Mouse (Mus musculus): ENCODE measurements at regions not wholly inside any gene's neighbourhood (a gene's known extent, or its start where the extent isn't known, plus 50 kb on each side); places are given as distances from the start of the nearest gene placed in this dataset.
A peak's percentile ranks its signal among the peaks of the same experiment; 100 is the strongest.

GRCm38 (mm10) chrX:99605084-99605824 is 134.2 kb upstream of the Pja1 start:
- Histone ChIP-seq H3K27ac (ENCODE audit: low read depth, low read length) (no peak overlapping the region), H3K27me3 (replicated peaks; ENCODE audit: control insufficient read depth, insufficient read depth, low read length) (0 out of 2 replicates have a peak, but pooled peaks cover 2% of the 10 kb centered on the region), H3K4me3 (ENCODE audit: low read depth, low read length) (no peak overlapping the region), H3K9me3 (replicated peaks; ENCODE audit: control insufficient read depth, low read length) (no peaks in the 10 kb centered on the region), H3K36me3 (ENCODE audit: control insufficient read depth, insufficient read depth, low read length) (no peaks in the 10 kb centered on the region), H3K4me2 (ENCODE audit: low read length) (no peak overlapping the region), H3K4me1 (ENCODE audit: control insufficient read depth, insufficient read depth, low read length) (no peaks in the 10 kb centered on the region; the same call in 1 of the 2 replicates), H3K9ac (ENCODE audit: low read length) (no peak overlapping the region)
- ATAC-seq, result no peak
- WGBS, result 71% methylated on average over 10 of the region's 10 CpGs
- no peak for DNase-seq (ENCODE audit: low spot score)

GRCm38 (mm10) chrX:99603714-99604113 is 132.6 kb upstream of the Pja1 start:
- no peaks in the 10 kb centered on the region for H3K36me3 ChIP-seq (ENCODE audit: control insufficient read depth, insufficient read depth, low read length)
- H3K9me3 ChIP-seq (replicated peaks; ENCODE audit: control insufficient read depth, low read length), result no peaks in the 10 kb centered on the region
- 0 out of 2 replicates have a peak, but pooled peaks cover 2% of the 10 kb centered on the region for H3K27me3 ChIP-seq (replicated peaks; ENCODE audit: control insufficient read depth, insufficient read depth, low read length)
- ATAC-seq (no peak), DNase-seq (ENCODE audit: low spot score) (no peak)
- no peak overlapping the region for H3K27ac ChIP-seq (ENCODE audit: low read depth, low read length)
- WGBS, result 82% methylated on average over 6 of the region's 6 CpGs
- H3K4me3 ChIP-seq (ENCODE audit: low read depth, low read length), result no peak overlapping the region
- H3K4me1 ChIP-seq (ENCODE audit: control insufficient read depth, insufficient read depth, low read length), result no peaks in the 10 kb centered on the region; the same call in 1 of the 2 replicates
- H3K4me2 ChIP-seq (ENCODE audit: low read length), result no peak overlapping the region
- H3K9ac ChIP-seq (ENCODE audit: low read length), result no peak overlapping the region

DNA sequence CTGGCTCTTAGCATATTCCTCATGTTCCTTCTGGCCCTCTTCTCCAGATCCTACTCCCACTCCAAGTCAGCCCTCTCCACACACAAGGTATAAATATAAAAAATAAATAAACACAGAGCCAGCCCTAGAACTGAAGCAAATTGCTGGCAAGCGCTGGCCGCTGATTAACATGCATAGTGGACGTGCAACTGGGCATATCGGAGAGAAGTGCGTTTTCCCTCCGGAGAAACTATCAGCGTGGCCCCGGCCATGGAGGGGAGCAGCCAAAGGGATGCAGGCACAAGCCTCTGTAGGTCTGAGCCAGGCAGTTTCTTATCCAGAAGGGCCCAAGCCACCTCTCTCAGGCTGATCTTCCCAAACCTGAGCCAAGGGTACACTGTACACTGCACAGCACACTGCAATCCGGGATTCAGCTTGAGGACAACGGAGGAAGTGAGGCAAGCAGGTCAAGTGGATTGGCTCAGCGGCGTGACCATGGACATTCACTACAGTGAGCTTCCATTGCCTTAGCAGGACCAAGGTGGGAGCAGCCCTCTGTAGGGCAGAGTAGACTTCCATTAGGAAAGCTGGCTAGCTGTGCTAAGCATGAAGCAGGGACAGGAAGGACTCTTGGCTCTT is 131.3 kb upstream of the Pja1 start:
- Histone ChIP-seq H3K9me3 (replicated peaks; ENCODE audit: control insufficient read depth, low read length) (no peaks in the 10 kb centered on the region), H3K4me3 (ENCODE audit: low read depth, low read length) (no peak overlapping the region), H3K4me2 (ENCODE audit: low read length) (no peak overlapping the region), H3K4me1 (ENCODE audit: control insufficient read depth, insufficient read depth, low read length) (no peaks in the 10 kb centered on the region), H3K27ac (ENCODE audit: low read depth, low read length) (no peak overlapping the region), H3K27me3 (replicated peaks; ENCODE audit: control insufficient read depth, insufficient read depth, low read length) (0 out of 2 replicates have a peak, but pooled peaks cover 2% of the 10 kb centered on the region), H3K36me3 (ENCODE audit: control insufficient read depth, insufficient read depth, low read length) (no peaks in the 10 kb centered on the region), H3K9ac (ENCODE audit: low read length) (no peak overlapping the region)
- WGBS, result 85% methylated on average over 12 of the region's 12 CpGs
- ATAC-seq (no peak), DNase-seq (ENCODE audit: low spot score) (no peak)

DNA sequence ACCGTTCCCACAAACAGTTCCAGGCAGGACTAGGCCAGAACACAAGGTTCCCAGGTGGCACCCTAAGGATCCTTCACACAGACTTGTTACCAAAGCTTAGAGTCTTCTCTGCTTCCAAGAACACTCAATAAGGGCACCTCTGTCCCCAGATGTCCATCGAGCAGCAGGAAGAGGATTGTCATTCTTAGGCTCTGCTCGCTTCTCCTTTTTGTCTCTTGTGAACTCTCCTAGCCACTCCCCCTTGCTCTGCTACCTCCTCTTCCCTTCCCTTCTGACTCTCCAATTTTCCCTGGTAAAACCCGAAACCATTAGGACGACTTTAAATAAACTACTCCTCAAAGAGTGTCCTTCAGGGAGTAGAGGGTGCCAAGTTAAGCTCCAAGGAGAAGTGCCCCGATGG is 124.4 kb upstream of the Pja1 start:
- no peak overlapping the region for H3K9ac ChIP-seq (ENCODE audit: low read length)
- no peak overlapping the region for H3K4me3 ChIP-seq (ENCODE audit: low read depth, low read length)
- no peak overlapping the region for H3K4me2 ChIP-seq (ENCODE audit: low read length)
- 82% methylated on average over 6 of the region's 6 CpGs for WGBS
- H3K4me1 ChIP-seq (ENCODE audit: control insufficient read depth, insufficient read depth, low read length), result no peaks in the 10 kb centered on the region
- H3K9me3 ChIP-seq (replicated peaks; ENCODE audit: control insufficient read depth, low read length), result no peaks in the 10 kb centered on the region
- DNase-seq (ENCODE audit: low spot score) (no peak), ATAC-seq (no peak)
- H3K27ac ChIP-seq (ENCODE audit: low read depth, low read length), result no peak overlapping the region
- 0 out of 2 replicates have a peak, but pooled peaks cover 4% of the 10 kb centered on the region for H3K27me3 ChIP-seq (replicated peaks; ENCODE audit: control insufficient read depth, insufficient read depth, low read length)
- no peaks in the 10 kb centered on the region for H3K36me3 ChIP-seq (ENCODE audit: control insufficient read depth, insufficient read depth, low read length)

- Histone ChIP-seq H3K4me3 (ENCODE audit: low read depth, low read length) (no peak overlapping the region), H3K4me1 (ENCODE audit: control insufficient read depth, insufficient read depth, low read length) (no peaks in the 10 kb centered on the region), H3K27me3 (replicated peaks; ENCODE audit: control insufficient read depth, insufficient read depth, low read length) (0 out of 2 replicates have a peak, but pooled peaks cover 4% of the 10 kb centered on the region), H3K36me3 (ENCODE audit: control insufficient read depth, insufficient read depth, low read length) (no peaks in the 10 kb centered on the region), H3K9me3 (replicated peaks; ENCODE audit: control insufficient read depth, low read length) (no peaks in the 10 kb centered on the region), H3K27ac (ENCODE audit: low read depth, low read length) (no peak overlapping the region), H3K9ac (ENCODE audit: low read length) (no peak overlapping the region), H3K4me2 (ENCODE audit: low read length) (no peak overlapping the region)
- ATAC-seq (peak; percentile 57), DNase-seq (ENCODE audit: low spot score) (peak; percentile 44)
- 28% methylated on average over 20 of the region's 28 CpGs for WGBS
Measured at GRCm38 (mm10) chrX:99593872-99594487, 122.9 kb upstream of the Pja1 start.

GRCm38 (mm10) chrX:99592980-99593379 is 121.9 kb upstream of the Pja1 start:
- Histone ChIP-seq H3K27me3 (replicated peaks; ENCODE audit: control insufficient read depth, insufficient read depth, low read length) (0 out of 2 replicates have a peak, but pooled peaks cover 4% of the 10 kb centered on the region), H3K4me2 (ENCODE audit: low read length) (no peak overlapping the region), H3K4me1 (ENCODE audit: control insufficient read depth, insufficient read depth, low read length) (no peaks in the 10 kb centered on the region), H3K27ac (ENCODE audit: low read depth, low read length) (no peak overlapping the region), H3K4me3 (ENCODE audit: low read depth, low read length) (no peak overlapping the region), H3K9me3 (replicated peaks; ENCODE audit: control insufficient read depth, low read length) (no peaks in the 10 kb centered on the region), H3K36me3 (ENCODE audit: control insufficient read depth, insufficient read depth, low read length) (no peaks in the 10 kb centered on the region), H3K9ac (ENCODE audit: low read length) (peak overlapping the region; percentile 8; the same call in 1 of the 2 replicates)
- ATAC-seq, result peak; percentile 43; the same call in 1 of the 2 replicates
- 52% methylated on average over 11 of the region's 11 CpGs for WGBS
- no peak for DNase-seq (ENCODE audit: low spot score)

DNA sequence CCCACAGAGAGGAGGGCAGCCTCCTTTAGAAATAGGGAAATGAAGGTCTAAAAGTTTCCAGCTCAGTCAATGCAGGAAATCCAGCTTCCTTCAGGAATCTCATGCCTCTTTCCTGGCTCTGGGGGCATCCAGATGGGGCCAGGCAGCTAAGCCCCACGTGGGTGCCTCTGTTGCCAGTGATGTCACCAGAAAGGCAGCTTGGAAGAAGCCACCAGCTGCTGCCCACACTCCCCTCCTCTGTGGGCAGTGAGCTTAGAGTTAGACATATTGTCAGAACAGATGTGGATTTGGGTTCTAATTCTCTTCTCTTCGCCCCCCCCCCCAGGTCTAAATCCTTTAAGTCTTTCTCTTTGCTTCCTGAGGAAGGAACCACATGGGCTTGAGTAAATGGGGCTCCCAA is 116.2 kb upstream of the Pja1 start:
- ATAC-seq, result no peak
- 24% methylated on average over 2 of the region's 2 CpGs for WGBS
- Histone ChIP-seq H3K4me3 (ENCODE audit: low read depth, low read length) (no peak overlapping the region), H3K9me3 (replicated peaks; ENCODE audit: control insufficient read depth, low read length) (no peaks in the 10 kb centered on the region), H3K36me3 (ENCODE audit: control insufficient read depth, insufficient read depth, low read length) (no peaks in the 10 kb centered on the region), H3K4me2 (ENCODE audit: low read length) (no peak overlapping the region), H3K27me3 (replicated peaks; ENCODE audit: control insufficient read depth, insufficient read depth, low read length) (no peaks in the 10 kb centered on the region), H3K4me1 (ENCODE audit: control insufficient read depth, insufficient read depth, low read length) (no peaks in the 10 kb centered on the region), H3K27ac (ENCODE audit: low read depth, low read length) (no peak overlapping the region), H3K9ac (ENCODE audit: low read length) (no peak overlapping the region)
- DNase-seq (ENCODE audit: low spot score), result peak; percentile 35

GRCm38 (mm10) chrX:99586282-99586681 is 115.2 kb upstream of the Pja1 start:
- 59% methylated on average over 11 of the region's 11 CpGs for WGBS
- no peak overlapping the region for H3K4me3 ChIP-seq (ENCODE audit: low read depth, low read length)
- no peak overlapping the region for H3K4me2 ChIP-seq (ENCODE audit: low read length)
- no peak overlapping the region for H3K9ac ChIP-seq (ENCODE audit: low read length)
- ATAC-seq, result no peak
- no peaks in the 10 kb centered on the region for H3K27me3 ChIP-seq (replicated peaks; ENCODE audit: control insufficient read depth, insufficient read depth, low read length)
- no peaks in the 10 kb centered on the region for H3K9me3 ChIP-seq (replicated peaks; ENCODE audit: control insufficient read depth, low read length)
- H3K4me1 ChIP-seq (ENCODE audit: control insufficient read depth, insufficient read depth, low read length), result 0 out of 2 replicates have a peak, but pooled peaks cover 2% of the 10 kb centered on the region
- DNase-seq (ENCODE audit: low spot score), result no peak
- no peak overlapping the region for H3K27ac ChIP-seq (ENCODE audit: low read depth, low read length)
- no peaks in the 10 kb centered on the region for H3K36me3 ChIP-seq (ENCODE audit: control insufficient read depth, insufficient read depth, low read length)
